Mouse (Mus musculus) ES-E14 (cell line): ENCODE measurements around the gene Daam1. TPM values are rescaled to one million over a fixed set of nuclear protein-coding genes. Genes with fewer than 3 reads are reported as not detected.

Experiments used
- DNase-seq: peaks from one replicate; pipeline ENCODE4 v3.0.0-alpha.2; 2013; ENCODE audit warnings: low read depth, low spot score
- H3K27ac ChIP-seq: 2 replicates; pipeline ENCODE4 v1.5.1; 2012; ENCODE audit warnings: low read depth, mild to moderate bottlenecking, low read length, moderate library complexity, mixed read lengths; ENCODE audit not compliant: poor library complexity, insufficient read depth, severe bottlenecking
- H3K36me3 ChIP-seq: 2 replicates; pipeline ENCODE4 v1.6.1; 2012; ENCODE audit warnings: mild to moderate bottlenecking, low read length, moderate library complexity, mixed read lengths; ENCODE audit not compliant: control insufficient read depth, poor library complexity, insufficient read depth, severe bottlenecking
- H3K4me1 ChIP-seq, 2 experiments: fragments of 150-350 bp in 1 of 2; sonication (generic) in 1 of 2; 2 replicates each; pipeline ENCODE4 v1.6.1; 2012; ENCODE audit warnings: low read length in 2 of 2, mild to moderate bottlenecking in 1 of 2, mixed read lengths in 1 of 2; ENCODE audit not compliant: control insufficient read depth in 2 of 2, insufficient read depth in 2 of 2, poor library complexity in 1 of 2
- H3K4me3 ChIP-seq, 2 experiments: fragments of 150-350 bp in 1 of 2; sonication (generic) in 1 of 2; 2 replicates each; pipeline ENCODE4 v1.5.1; 2012; ENCODE audit warnings: low read length in 2 of 2, low read depth in 1 of 2, mild to moderate bottlenecking in 1 of 2, mixed read lengths in 1 of 2; ENCODE audit not compliant: insufficient read depth in 1 of 2, poor library complexity in 1 of 2, severe bottlenecking in 1 of 2
- H3K9ac ChIP-seq: 2 replicates; pipeline ENCODE4 v1.6.1; 2012; ENCODE audit warnings: low read depth, mild to moderate bottlenecking, low read length, mixed read lengths; ENCODE audit not compliant: poor library complexity, insufficient read depth, severe bottlenecking
- H3K9me3 ChIP-seq: fragments of 150-350 bp; sonication (generic); 2 replicates; pipeline ENCODE4 v1.6.1; 2012; ENCODE audit warnings: low read depth, mild to moderate bottlenecking, low read length; ENCODE audit not compliant: control insufficient read depth, insufficient read depth
- CHD2 ChIP-seq: IDR thresholded peaks from 2 replicates; pipeline ENCODE4 v1.6.1; 2014; ENCODE audit warnings: mild to moderate bottlenecking, low read depth, low read length, inconsistent platforms
- HCFC1 ChIP-seq: IDR thresholded peaks from 2 replicates; pipeline ENCODE4 v1.6.1; 2012; ENCODE audit warnings: low read length, inconsistent platforms, borderline replicate concordance; ENCODE audit not compliant: insufficient read depth
- MAFK ChIP-seq: IDR thresholded peaks from 2 replicates; pipeline ENCODE4 v1.6.1; 2014; ENCODE audit warnings: mild to moderate bottlenecking, low read depth, low read length, inconsistent platforms; ENCODE audit not compliant: insufficient read depth
- ZC3H11A ChIP-seq: IDR thresholded peaks from 2 replicates; pipeline ENCODE4 v1.6.1; 2012; ENCODE audit warnings: low read depth, mild to moderate bottlenecking, inconsistent platforms, low read length, borderline replicate concordance
- ZNF384 ChIP-seq: IDR thresholded peaks from 2 replicates; pipeline ENCODE4 v1.6.1; 2012; ENCODE audit warnings: low read depth, low read length, inconsistent platforms
- in situ Hi-C, 2 experiments: fragments of 600-800 bp; cut with MboI; formaldehyde crosslinking; loops; one replicate each; pipeline ENCODE4 v1.15.1; 2025; ENCODE audit warnings: low sequenced_read_pairs in 2 of 2, inconsistent platforms in 1 of 2; ENCODE audit not compliant: unreplicated experiment in 2 of 2
- total RNA-seq: library from RNA; depleted of rRNA; stranded (reverse); fragments of 300-350 nt; gene quantifications from 2 replicates; pipeline ENCODE4 v1.2.3, GENCODE M21; 2012

Daam1 gene
- total RNA-seq, 1 experiment = 15.8 TPM

GRCm38 (mm10) chr12:71972619-71973266, 141.9 kb downstream of the Daam1 start:
- no peak overlapping the region for H3K9ac ChIP-seq
- H3K36me3 ChIP-seq = peaks cover 3% of the 10 kb centered on the region; the same call in 1 of the 2 replicates
- H3K4me3 ChIP-seq = no peak overlapping the region
- in situ Hi-C loops = no loop called here
- H3K9me3 ChIP-seq = no peaks in the 10 kb centered on the region
- no peak for DNase-seq
- H3K4me1 ChIP-seq = 0 out of 4 replicates have a peak, but pooled peaks cover 0 to 2% of the 10 kb centered on the region in 2 experiments
- no peak for TF ChIP-seq MAFK
- no peak for TF ChIP-seq CHD2
- no peak for TF ChIP-seq ZC3H11A
- no peak for TF ChIP-seq ZNF384
- TF ChIP-seq HCFC1 = no peak
- H3K27ac ChIP-seq = no peak overlapping the region

DNA sequence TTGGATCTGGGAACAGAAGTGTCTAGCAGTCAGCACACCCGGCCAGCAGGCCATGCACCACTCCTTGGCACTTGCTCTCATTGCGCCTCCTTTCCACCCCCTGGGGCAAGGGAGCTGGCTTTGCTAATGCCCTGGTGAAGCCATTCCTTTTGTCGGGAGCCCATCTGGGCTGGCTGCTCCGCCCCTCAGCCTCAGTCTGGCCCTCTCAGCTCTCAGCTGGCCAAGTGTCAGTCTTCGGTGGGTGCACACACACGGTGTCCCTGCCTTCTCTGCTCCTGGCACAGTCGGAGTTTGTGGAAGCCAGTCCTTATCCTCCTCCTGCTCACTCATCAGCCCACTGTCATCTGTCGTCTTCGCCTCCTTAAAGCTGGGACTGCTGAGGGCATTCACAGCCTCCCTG, 142.7 kb downstream of the Daam1 start:
- Histone ChIP-seq H3K9ac (no peak overlapping the region), H3K27ac (no peak overlapping the region), H3K4me3 (no peak overlapping the region), H3K4me1 (0 out of 4 replicates have a peak, but pooled peaks cover 0 to 2% of the 10 kb centered on the region in 2 experiments), H3K9me3 (no peaks in the 10 kb centered on the region), H3K36me3 (peaks cover 3% of the 10 kb centered on the region; the same call in 1 of the 2 replicates)
- in situ Hi-C loops = no loop called here
- TF ChIP-seq HCFC1 = no peak
- TF ChIP-seq CHD2 = no peak
- no peak for TF ChIP-seq MAFK
- no peak for TF ChIP-seq ZNF384
- no peak for TF ChIP-seq ZC3H11A
- DNase-seq = no peak

- no peak overlapping the region for H3K27ac ChIP-seq
- TF ChIP-seq ZC3H11A (no peak), HCFC1 (no peak), MAFK (no peak), ZNF384 (no peak), CHD2 (no peak)
- in situ Hi-C loops = no loop called here
Observed at GRCm38 (mm10) chr12:71975626-71976025, 144.7 kb downstream of the Daam1 start.

DNA sequence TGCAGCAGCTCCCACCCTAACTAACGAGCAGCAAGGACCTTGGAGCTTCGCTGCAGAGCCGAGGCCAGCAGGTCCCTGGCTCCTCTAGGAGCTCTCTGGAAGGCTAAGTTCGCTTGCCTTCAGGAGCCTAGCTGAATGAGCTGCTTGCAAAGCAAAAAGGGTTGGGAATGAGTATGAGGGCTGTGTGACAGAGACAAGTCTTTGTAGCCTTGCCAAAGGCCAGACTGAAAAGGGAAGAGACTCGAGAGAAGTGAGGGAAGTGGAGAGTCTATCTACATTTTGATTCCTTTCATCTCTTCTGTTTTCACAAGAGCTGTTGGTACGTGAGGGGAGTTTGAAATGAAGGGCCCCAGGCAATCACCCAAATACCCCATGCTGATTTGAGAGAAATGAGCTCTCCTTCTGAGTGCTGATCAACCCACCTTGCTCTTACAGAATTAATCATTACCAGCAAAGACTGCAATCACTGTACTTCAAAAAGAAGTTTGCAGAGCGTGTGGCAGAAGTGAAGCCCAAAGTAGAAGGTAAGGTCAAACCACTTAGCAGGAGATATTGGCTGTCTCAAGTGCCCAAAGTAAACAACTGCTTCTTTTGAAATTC, 145.6 kb downstream of the Daam1 start:
- Histone ChIP-seq H3K36me3 (peaks cover 3% of the 10 kb centered on the region; the same call in 1 of the 2 replicates), H3K27ac (no peak overlapping the region), H3K4me1 (0 out of 4 replicates have a peak, but pooled peaks cover 0 to 2% of the 10 kb centered on the region in 2 experiments), H3K4me3 (no peak overlapping the region), H3K9me3 (no peaks in the 10 kb centered on the region), H3K9ac (no peak overlapping the region)
- TF ChIP-seq MAFK = no peak
- TF ChIP-seq ZC3H11A = no peak
- TF ChIP-seq HCFC1 = no peak
- no peak for TF ChIP-seq CHD2
- no peak for TF ChIP-seq ZNF384
- in situ Hi-C loops = no loop called here
- no peak for DNase-seq

More at GRCm38 (mm10) chr12:71975626-71976025, 144.7 kb downstream of the Daam1 start:
- H3K9ac ChIP-seq = no peak overlapping the region
- H3K4me3 ChIP-seq = no peak overlapping the region
- H3K4me1 ChIP-seq = 0 out of 4 replicates have a peak, but pooled peaks cover 0 to 2% of the 10 kb centered on the region in 2 experiments
- H3K9me3 ChIP-seq = no peaks in the 10 kb centered on the region
- no peak for DNase-seq
- peaks cover 3% of the 10 kb centered on the region; the same call in 1 of the 2 replicates for H3K36me3 ChIP-seq
